Mouse (Mus musculus) cerebellum, adult 2 months (tissue): ENCODE results near the gene Aip.

Source experiments
- CTCF ChIP-seq: fragments of 200-500 bp; IDR thresholded peaks from 2 replicates; pipeline ENCODE4 v1.5.1; 2011; ENCODE audit warnings: low read depth, mild to moderate bottlenecking, control low read depth, low read length, moderate library complexity, borderline replicate concordance; ENCODE audit not compliant: insufficient read depth
- POLR2A ChIP-seq: fragments of 200-500 bp; IDR thresholded peaks from 2 replicates; pipeline ENCODE4 v1.6.1; 2011; ENCODE audit warnings: low read length, control low read depth, borderline replicate concordance; ENCODE audit not compliant: insufficient read depth

DNA sequence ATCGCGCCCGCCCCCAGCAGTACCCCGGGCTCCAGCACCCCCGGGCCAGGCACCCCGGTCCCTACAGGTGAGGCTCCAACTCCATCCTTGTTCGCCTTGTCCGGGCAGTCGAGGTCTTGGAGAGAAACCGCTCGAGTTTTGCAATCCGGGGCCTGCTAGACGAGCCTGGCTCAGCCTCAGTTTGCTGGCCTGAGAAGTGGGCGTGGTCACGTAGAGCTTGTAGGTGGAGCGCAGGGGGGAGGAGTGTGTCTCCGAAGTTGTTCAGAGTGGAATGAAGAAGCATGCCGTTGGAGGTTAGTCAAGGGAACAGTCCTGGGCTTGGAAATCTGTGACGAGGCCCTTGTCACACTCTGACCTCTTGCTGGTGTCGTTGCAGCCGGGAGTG, 28.2 kb downstream of the Aip start:
- TF ChIP-seq CTCF = no peak
- no peak for TF ChIP-seq POLR2A
